Mouse (Mus musculus) myocyte (in vitro differentiated cells): ENCODE results near the gene Cnot2. TPM values are rescaled to one million over a fixed set of nuclear protein-coding genes. Genes with fewer than 3 reads are reported as not detected.

Source experiments
- H3K27me3 ChIP-seq: one replicate; pipeline ENCODE4 v1.6.1; 2011; ENCODE audit not compliant: control insufficient read depth, insufficient read depth, insufficient read length
- H3K36me3 ChIP-seq: one replicate; pipeline ENCODE4 v1.6.1; 2011; ENCODE audit not compliant: control insufficient read depth, insufficient read depth
- H3K4me2 ChIP-seq: one replicate; pipeline ENCODE4 v1.6.1; 2011; ENCODE audit warnings: low read depth, control low read depth
- H3K4me3 ChIP-seq: one replicate; pipeline ENCODE4 v1.5.1; 2011; ENCODE audit warnings: mild to moderate bottlenecking, control low read depth, moderate library complexity
- H3K79me2 ChIP-seq: one replicate; pipeline ENCODE4 v1.6.1; 2011; ENCODE audit not compliant: control insufficient read depth, insufficient read depth
- H3ac ChIP-seq: one replicate; pipeline ENCODE4 v1.6.1; 2011; ENCODE audit not compliant: control insufficient read depth, insufficient read length
- CEBPB ChIP-seq: IDR thresholded peaks from 2 replicates; pipeline ENCODE4 v1.6.1; 2011; ENCODE audit warnings: mild to moderate bottlenecking, moderate library complexity; ENCODE audit not compliant: poor library complexity, insufficient read depth, severe bottlenecking
- E2F4 ChIP-seq: IDR thresholded peaks from one replicate; pipeline ENCODE4 v1.6.1; 2011; ENCODE audit warnings: mild to moderate bottlenecking, control low read depth, moderate library complexity; ENCODE audit not compliant: insufficient read depth
- MAX ChIP-seq: IDR thresholded peaks from one replicate; pipeline ENCODE4 v1.6.1; 2011; ENCODE audit warnings: low read depth, mild to moderate bottlenecking, control low read depth
- MYOD1 ChIP-seq, 3 experiments: IDR thresholded peaks; one replicate each; pipeline ENCODE4 v1.6.1; 2011; ENCODE audit warnings: control low read depth in 2 of 3, low read depth in 2 of 3, mild to moderate bottlenecking in 2 of 3, moderate library complexity in 1 of 3; ENCODE audit not compliant: insufficient read length in 2 of 3, control insufficient read depth in 1 of 3
- MYOG ChIP-seq, 3 experiments: IDR thresholded peaks; one replicate each; pipeline ENCODE4 v1.6.1; 2011; ENCODE audit warnings: control low read depth in 2 of 3, low read depth in 2 of 3, mild to moderate bottlenecking in 2 of 3; ENCODE audit not compliant: insufficient read length in 2 of 3, control insufficient read depth in 1 of 3, insufficient read depth in 1 of 3
- POLR2A ChIP-seq: IDR thresholded peaks from one replicate; pipeline ENCODE4 v1.6.1; 2011; ENCODE audit warnings: low read depth, mild to moderate bottlenecking, control low read depth, moderate library complexity; ENCODE audit not compliant: insufficient read length
- POLR2AphosphoS2 ChIP-seq: IDR thresholded peaks from one replicate; pipeline ENCODE4 v1.6.1; 2011; ENCODE audit warnings: low read depth, control low read depth; ENCODE audit not compliant: insufficient read length
- REST ChIP-seq: IDR thresholded peaks from one replicate; pipeline ENCODE4 v1.6.1; 2011; ENCODE audit warnings: mild to moderate bottlenecking, control low read depth, moderate library complexity; ENCODE audit not compliant: insufficient read depth, insufficient read length
- SRF ChIP-seq: IDR thresholded peaks from one replicate; pipeline ENCODE4 v1.6.1; 2011; ENCODE audit warnings: low read depth; ENCODE audit not compliant: control insufficient read depth, insufficient read length
- TCF12 ChIP-seq: IDR thresholded peaks from one replicate; pipeline ENCODE4 v1.6.1; 2011; ENCODE audit warnings: mild to moderate bottlenecking, control low read depth; ENCODE audit not compliant: poor library complexity, insufficient read depth, severe bottlenecking
- TCF3 ChIP-seq: IDR thresholded peaks from one replicate; pipeline ENCODE4 v1.6.1; 2011; ENCODE audit warnings: low read depth, control low read depth; ENCODE audit not compliant: insufficient read length
- USF1 ChIP-seq: IDR thresholded peaks from one replicate; pipeline ENCODE4 v1.6.1; 2011; ENCODE audit warnings: low read depth, mild to moderate bottlenecking, control low read depth, moderate library complexity
- polyA plus RNA-seq: library from polyadenylated mRNA; unstranded; fragments of >200 nt; fragmentation: generic; extraction: Trizol; gene quantifications from one replicate; pipeline ENCODE4 v1.2.1, GENCODE M21; 2012; ENCODE audit warnings: missing spikeins

Cnot2 gene
- polyA plus RNA-seq, 1 experiment: 23.8 TPM

GRCm38 (mm10) chr10:116547958-116548357 is 33.4 kb downstream of the Cnot2 start:
- peaks cover 87% of the 10 kb centered on the region for H3K79me2 ChIP-seq
- H3ac ChIP-seq: no peak overlapping the region
- H3K4me3 ChIP-seq: no peak overlapping the region
- H3K4me2 ChIP-seq: no peak overlapping the region
- TF ChIP-seq USF1 (no peak), REST (no peak), MYOD1 (IDR thresholded peaks at IDR 0.05; ENCODE audit: control insufficient read depth in 1 of 3, insufficient read length in 2 of 3, low read depth in 2 of 3) (no peak), TCF12 (no peak), POLR2AphosphoS2 (no peak), CEBPB (no peak), TCF3 (no peak), MYOG (IDR thresholded peaks at IDR 0.05; ENCODE audit: control insufficient read depth in 1 of 3, insufficient read depth in 1 of 3, insufficient read length in 2 of 3, low read depth in 2 of 3) (no peak), E2F4 (no peak), MAX (no peak), POLR2A (no peak), SRF (no peak)
- no peaks in the 10 kb centered on the region for H3K36me3 ChIP-seq
- no peaks in the 10 kb centered on the region for H3K27me3 ChIP-seq

- no peaks in the 10 kb centered on the region for H3K27me3 ChIP-seq
- no peak overlapping the region for H3K4me3 ChIP-seq
- H3ac ChIP-seq: no peak overlapping the region
- H3K79me2 ChIP-seq: peaks cover 90% of the 10 kb centered on the region
- H3K36me3 ChIP-seq: no peaks in the 10 kb centered on the region
- TF ChIP-seq TCF12: no peak
- no peak for TF ChIP-seq MAX
- no peak for TF ChIP-seq REST
- TF ChIP-seq POLR2AphosphoS2: no peak
- no peak for TF ChIP-seq SRF
- TF ChIP-seq POLR2A: no peak
- no peak for TF ChIP-seq CEBPB
- TF ChIP-seq USF1: no peak
- TF ChIP-seq TCF3: no peak
- no peak overlapping the region for H3K4me2 ChIP-seq
Measured at GRCm38 (mm10) chr10:116546177-116546576, 35.1 kb downstream of the Cnot2 start.

- TF ChIP-seq MYOD1 (IDR thresholded peaks at IDR 0.05; ENCODE audit: control insufficient read depth in 1 of 3, insufficient read length in 2 of 3, low read depth in 2 of 3): no peak
- no peak for TF ChIP-seq MAX
- no peak for TF ChIP-seq CEBPB
- TF ChIP-seq TCF3: no peak
Measured at GRCm38 (mm10) chr10:116543061-116543460, 38.2 kb downstream of the Cnot2 start.

GRCm38 (mm10) chr10:116540750-116541149 is 40.6 kb downstream of the Cnot2 start:
- no peaks in the 10 kb centered on the region for H3K27me3 ChIP-seq
- H3K4me3 ChIP-seq: no peak overlapping the region
- H3K79me2 ChIP-seq: peaks cover 75% of the 10 kb centered on the region
- TF ChIP-seq POLR2AphosphoS2 (no peak), TCF12 (no peak), REST (no peak), MAX (no peak), USF1 (no peak), CEBPB (no peak), SRF (no peak), E2F4 (no peak), MYOG (IDR thresholded peaks at IDR 0.05; ENCODE audit: control insufficient read depth in 1 of 3, insufficient read depth in 1 of 3, insufficient read length in 2 of 3, low read depth in 2 of 3) (no peak), POLR2A (no peak), MYOD1 (IDR thresholded peaks at IDR 0.05; ENCODE audit: control insufficient read depth in 1 of 3, insufficient read length in 2 of 3, low read depth in 2 of 3) (no peak), TCF3 (no peak)
- no peak overlapping the region for H3K4me2 ChIP-seq
- no peaks in the 10 kb centered on the region for H3K36me3 ChIP-seq
- H3ac ChIP-seq: no peak overlapping the region

More at GRCm38 (mm10) chr10:116543061-116543460, 38.2 kb downstream of the Cnot2 start:
- Histone ChIP-seq H3K4me2 (no peak overlapping the region), H3K79me2 (peaks cover 90% of the 10 kb centered on the region), H3K36me3 (no peaks in the 10 kb centered on the region), H3ac (no peak overlapping the region), H3K4me3 (no peak overlapping the region), H3K27me3 (no peaks in the 10 kb centered on the region)

- Histone ChIP-seq H3K27me3 (no peaks in the 10 kb centered on the region), H3K4me3 (no peak overlapping the region), H3K36me3 (no peaks in the 10 kb centered on the region), H3ac (no peak overlapping the region), H3K79me2 (peaks cover 62% of the 10 kb centered on the region), H3K4me2 (no peak overlapping the region)
- no peak for TF ChIP-seq MYOD1 (IDR thresholded peaks at IDR 0.05; ENCODE audit: control insufficient read depth in 1 of 3, insufficient read length in 2 of 3, low read depth in 2 of 3)
- TF ChIP-seq MYOG (IDR thresholded peaks at IDR 0.05; ENCODE audit: control insufficient read depth in 1 of 3, insufficient read depth in 1 of 3, insufficient read length in 2 of 3, low read depth in 2 of 3): no peak
- no peak for TF ChIP-seq TCF3
- no peak for TF ChIP-seq REST
- TF ChIP-seq TCF12: no peak
- TF ChIP-seq CEBPB: no peak
- TF ChIP-seq USF1: no peak
- no peak for TF ChIP-seq MAX
- TF ChIP-seq POLR2A: no peak
- TF ChIP-seq E2F4: no peak
- no peak for TF ChIP-seq SRF
- TF ChIP-seq POLR2AphosphoS2: no peak
Measured at GRCm38 (mm10) chr10:116537495-116537894, 43.8 kb downstream of the Cnot2 start.
